Mouse (Mus musculus) forebrain, embryonic 12.5 days (tissue): ENCODE measurements around the gene Dysf. TPM values are rescaled to one million over a fixed set of nuclear protein-coding genes. Genes with fewer than 3 reads are reported as not detected.
A peak's percentile ranks its signal among the peaks of the same experiment; 100 is the strongest.
"Not testable (repeated sequence)": the region's sequence is repeated elsewhere in the genome, so short reads cannot be mapped to it uniquely, and the experiment has no call there.

Experiments used
- ATAC-seq: fragments of 200-750 bp; cut with Nextera tagmentation; 2 replicates; pipeline ENCODE4 v1.8.0; 2017; ENCODE audit warnings: moderate TSS enrichment; ENCODE audit not compliant: low FRiP score
- H3K27ac ChIP-seq: fragments of 300-500 bp; sonication (generic); 2 replicates; pipeline ENCODE4 v1.5.1; 2016; ENCODE audit warnings: mild to moderate bottlenecking
- H3K27me3 ChIP-seq: fragments of 300-500 bp; sonication (generic); 2 replicates; pipeline ENCODE4 v1.6.1; 2016; ENCODE audit warnings: mild to moderate bottlenecking
- H3K36me3 ChIP-seq: fragments of 300-500 bp; sonication (generic); replicated peaks from 2 replicates; pipeline ENCODE4 v1.6.1; 2016; ENCODE audit warnings: mild to moderate bottlenecking
- H3K4me1 ChIP-seq: fragments of 300-500 bp; sonication (generic); 2 replicates; pipeline ENCODE4 v1.6.1; 2016
- H3K4me2 ChIP-seq: fragments of 300-500 bp; sonication (generic); 2 replicates; pipeline ENCODE4 v1.6.1; 2016; ENCODE audit warnings: mild to moderate bottlenecking, moderate library complexity
- H3K4me3 ChIP-seq: fragments of 300-500 bp; sonication (generic); replicated peaks from 2 replicates; pipeline ENCODE4 v1.5.1; 2016; ENCODE audit warnings: mild to moderate bottlenecking
- H3K9ac ChIP-seq: fragments of 300-500 bp; sonication (generic); 2 replicates; pipeline ENCODE4 v1.6.1; 2016; ENCODE audit warnings: mild to moderate bottlenecking
- H3K9me3 ChIP-seq: fragments of 300-500 bp; sonication (generic); 2 replicates; pipeline ENCODE4 v1.6.1; 2016
- WGBS: fragments of 180-500 bp; shearing (Covaris S2); methylation state at CpG from one replicate; pipeline ENCODE4 v1.1.7; 2016; 5-methylcytosine and 5-hydroxymethylcytosine counted together
- polyA plus RNA-seq: library from polyadenylated mRNA; unstranded; fragments of >200 nt; fragmentation: Nextera tagmentation; extraction: Ambion mirVana; gene quantifications from 2 replicates; pipeline ENCODE4 v1.2.1, GENCODE M21; 2016

Dysf gene
- polyA plus RNA-seq, 1 experiment from 2014 or later = 3.7 TPM

DNA sequence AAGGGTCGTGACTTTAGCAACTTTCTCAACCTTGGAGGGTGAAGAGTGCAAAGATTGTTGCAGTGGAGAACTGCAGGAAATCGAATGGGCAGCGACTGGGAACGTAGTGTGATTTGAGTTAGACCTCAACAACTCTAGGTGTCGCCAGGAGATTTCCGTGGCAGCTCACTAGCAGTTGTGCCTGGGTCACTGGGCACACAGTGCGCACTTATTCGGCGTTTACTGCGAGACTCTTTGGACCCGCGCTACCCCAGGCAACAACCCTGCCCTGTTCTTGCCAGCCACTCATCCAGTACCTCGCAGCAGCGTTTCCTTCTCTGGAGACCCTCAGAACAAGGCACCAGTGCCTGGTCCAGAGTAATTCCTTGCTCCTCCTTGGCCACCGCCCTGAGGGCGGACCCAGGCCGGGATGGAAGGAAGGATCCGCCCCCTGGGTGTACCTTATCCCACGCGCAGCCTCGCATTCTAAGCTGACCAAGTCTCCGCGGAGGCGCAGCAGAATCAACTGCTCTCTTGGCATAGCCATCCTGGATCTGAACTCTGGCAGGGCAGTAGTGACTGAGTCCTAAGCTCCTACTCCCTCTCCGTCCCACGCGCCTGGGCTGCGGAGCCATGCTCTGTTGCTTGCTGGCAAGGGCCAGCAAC is 10.6 kb downstream of the Dysf start:
- Histone ChIP-seq H3K9ac (peak overlapping the region; percentile 48), H3K27ac (no peak overlapping the region), H3K4me3 (peak overlapping the region; percentile 35), H3K9me3 (no peaks in the 10 kb centered on the region), H3K36me3 (no peaks in the 10 kb centered on the region), H3K27me3 (peaks cover 29% of the 10 kb centered on the region), H3K4me1 (peaks cover 7% of the 10 kb centered on the region; the same call in 1 of the 2 replicates), H3K4me2 (peak overlapping the region; percentile 69)
- WGBS = 5% methylated on average over 28 of the region's 28 CpGs
- ATAC-seq = 0 out of 2 replicates have a peak, but pooled peaks have one; percentile 17

DNA sequence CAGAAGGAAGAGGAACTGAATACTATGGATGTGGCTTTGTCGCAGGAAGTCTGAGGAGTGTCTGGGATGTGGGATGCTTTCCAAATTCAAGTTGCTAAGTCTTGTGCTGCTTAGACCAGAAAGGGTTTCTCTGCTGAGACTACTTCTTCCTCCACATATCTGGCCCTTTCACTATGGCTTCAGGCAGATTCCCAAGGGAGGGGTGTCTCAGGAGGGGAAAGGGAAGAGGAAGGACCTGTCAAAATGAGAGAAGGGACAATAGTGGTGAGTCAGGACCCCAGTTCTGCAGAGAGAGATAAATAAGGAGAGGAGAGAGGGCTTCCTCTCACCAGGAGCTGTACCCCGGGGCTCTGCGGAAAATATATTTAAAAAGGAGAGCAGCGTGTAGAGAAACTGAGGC is 11.6 kb downstream of the Dysf start:
- Histone ChIP-seq H3K4me3 (no peak overlapping the region), H3K9ac (no peak overlapping the region)
- 87% methylated on average over 4 of the region's 4 CpGs for WGBS

DNA sequence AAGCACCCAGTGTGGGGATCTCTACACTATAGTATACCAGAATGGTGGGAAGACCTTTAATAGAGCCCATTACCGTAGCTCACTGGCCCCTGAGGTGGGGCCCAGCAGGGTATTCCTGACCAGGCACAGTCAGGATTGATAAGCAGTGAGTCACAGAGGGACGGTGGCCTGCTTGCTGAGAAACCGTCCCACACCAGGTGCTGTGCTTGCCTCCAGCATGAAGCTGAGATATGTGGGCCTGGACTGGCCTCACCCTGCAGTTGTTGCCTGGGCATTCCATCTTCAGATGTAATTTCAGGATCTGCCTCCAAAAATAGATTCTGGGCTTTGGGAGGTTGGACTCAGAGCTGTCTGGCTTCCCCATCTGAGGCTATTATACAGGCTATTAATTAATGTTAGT is 13.6 kb downstream of the Dysf start:
- Histone ChIP-seq H3K9me3 (no peaks in the 10 kb centered on the region), H3K27ac (no peak overlapping the region), H3K9ac (no peak overlapping the region), H3K36me3 (no peaks in the 10 kb centered on the region), H3K4me3 (no peak overlapping the region), H3K4me2 (no peak overlapping the region), H3K27me3 (peaks cover 29% of the 10 kb centered on the region), H3K4me1 (peaks cover 7% of the 10 kb centered on the region; the same call in 1 of the 2 replicates)
- no peak for ATAC-seq
- WGBS = 82% methylated on average over 3 of the region's 3 CpGs

More for the DNA sequence above, 11.6 kb downstream of the Dysf start:
- H3K4me1 ChIP-seq = peaks cover 7% of the 10 kb centered on the region; the same call in 1 of the 2 replicates
- no peak for ATAC-seq
- no peak overlapping the region for H3K4me2 ChIP-seq
- no peaks in the 10 kb centered on the region for H3K9me3 ChIP-seq
- peaks cover 29% of the 10 kb centered on the region for H3K27me3 ChIP-seq
- no peaks in the 10 kb centered on the region for H3K36me3 ChIP-seq
- no peak overlapping the region for H3K27ac ChIP-seq

DNA sequence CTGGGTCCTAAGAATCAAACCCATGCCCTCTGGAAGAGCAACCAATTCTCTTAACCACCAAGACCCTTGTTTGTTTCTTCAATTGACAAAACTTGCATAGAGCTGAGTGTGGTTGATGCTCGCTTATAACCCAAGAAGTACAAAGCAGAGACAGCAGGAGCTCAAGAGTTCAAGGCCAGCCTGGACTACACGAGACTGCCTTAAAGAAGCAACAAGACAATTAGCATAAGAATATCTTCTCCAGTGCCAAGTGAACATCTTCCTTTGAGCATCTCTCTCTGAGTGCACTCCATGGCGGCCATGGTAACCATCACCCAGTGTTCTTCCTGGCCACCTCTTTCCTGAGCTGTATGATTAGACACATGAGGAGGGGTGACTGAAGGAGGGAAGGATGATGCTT is 17.2 kb downstream of the Dysf start:
- no peak overlapping the region for H3K4me3 ChIP-seq
- H3K4me2 ChIP-seq = no peak overlapping the region
- no peaks in the 10 kb centered on the region for H3K4me1 ChIP-seq
- 79% methylated on average over 3 of the region's 3 CpGs for WGBS
- no peaks in the 10 kb centered on the region for H3K36me3 ChIP-seq
- H3K27ac ChIP-seq = no peak overlapping the region
- H3K9ac ChIP-seq = no peak overlapping the region
- no peak for ATAC-seq
- no peaks in the 10 kb centered on the region for H3K9me3 ChIP-seq
- peaks cover 5% of the 10 kb centered on the region; the same call in 1 of the 2 replicates for H3K27me3 ChIP-seq

DNA sequence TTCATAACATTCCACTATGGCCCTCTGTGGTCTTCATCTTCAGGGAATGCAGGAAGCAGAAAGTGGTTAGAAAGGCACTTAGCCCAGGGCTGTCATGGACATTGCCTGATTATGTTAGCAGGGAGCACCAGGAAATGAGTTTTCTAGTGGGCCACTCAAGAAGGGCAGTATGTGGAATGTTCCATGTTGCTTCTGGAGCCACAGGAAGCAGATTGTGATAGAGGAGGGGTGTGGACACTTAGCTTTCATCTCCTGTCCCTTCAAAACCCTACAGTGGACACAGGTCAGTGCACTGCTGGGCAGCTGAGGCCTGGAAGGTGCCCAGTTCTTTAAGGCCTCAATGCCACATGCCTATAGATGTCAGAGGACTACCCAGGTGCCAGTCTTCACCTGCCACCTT is 20.4 kb downstream of the Dysf start:
- Histone ChIP-seq H3K27ac (no peak overlapping the region), H3K4me1 (no peaks in the 10 kb centered on the region), H3K27me3 (no peaks in the 10 kb centered on the region), H3K9me3 (no peaks in the 10 kb centered on the region), H3K36me3 (no peaks in the 10 kb centered on the region), H3K4me3 (no peak overlapping the region), H3K9ac (no peak overlapping the region), H3K4me2 (no peak overlapping the region)
- no peak for ATAC-seq

DNA sequence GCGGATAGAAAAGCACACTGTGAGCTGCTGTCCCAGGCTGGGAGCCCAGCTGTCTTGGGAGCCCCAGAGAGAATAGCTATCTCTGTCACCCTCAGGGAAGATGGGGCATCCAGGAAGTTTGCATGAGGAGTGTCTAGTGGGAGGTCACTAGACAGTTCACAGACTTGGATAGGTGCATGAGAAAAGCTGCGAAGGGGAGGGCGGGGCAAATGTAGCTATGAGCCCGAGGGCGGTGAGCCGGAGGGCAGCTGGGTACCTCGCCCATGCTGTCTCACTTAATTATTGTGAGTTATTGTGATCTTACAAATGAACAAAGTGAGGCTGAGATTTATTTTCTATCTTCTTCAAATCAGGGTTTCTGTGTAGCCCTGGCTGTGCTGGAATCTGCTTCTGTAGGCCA is 21.4 kb downstream of the Dysf start:
- Histone ChIP-seq H3K4me2 (no peak overlapping the region), H3K27me3 (no peaks in the 10 kb centered on the region), H3K27ac (no peak overlapping the region), H3K36me3 (no peaks in the 10 kb centered on the region), H3K4me3 (no peak overlapping the region), H3K9ac (no peak overlapping the region), H3K9me3 (no peaks in the 10 kb centered on the region), H3K4me1 (no peaks in the 10 kb centered on the region)
- ATAC-seq = no peak
- 90% methylated on average over 7 of the region's 7 CpGs for WGBS

DNA sequence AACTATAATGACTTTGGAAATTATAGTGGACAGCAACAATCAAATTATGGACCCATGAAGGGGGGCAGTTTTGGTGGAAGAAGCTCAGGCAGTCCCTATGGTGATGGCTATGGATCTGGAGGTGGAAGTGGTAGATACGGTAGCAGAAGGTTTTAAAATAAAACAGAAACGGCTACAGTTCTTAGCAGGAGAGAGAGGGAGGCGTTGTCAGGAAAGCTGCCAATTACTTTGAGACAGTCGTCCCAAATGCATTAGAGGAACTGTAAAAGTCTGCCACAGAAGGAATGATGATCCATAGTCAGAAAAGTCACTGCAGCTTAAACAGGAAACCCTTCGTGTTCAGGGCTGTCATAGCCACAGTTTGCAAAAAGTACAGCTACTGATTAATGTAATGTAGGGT is 24.1 kb downstream of the Dysf start:
- H3K4me1 ChIP-seq, H3K9me3 ChIP-seq, H3K27ac ChIP-seq, H3K27me3 ChIP-seq, H3K9ac ChIP-seq, ATAC-seq, H3K36me3 ChIP-seq, H3K4me2 ChIP-seq, H3K4me3 ChIP-seq: not testable (repeated sequence)
- 88% methylated on average over 5 of the region's 5 CpGs for WGBS

DNA sequence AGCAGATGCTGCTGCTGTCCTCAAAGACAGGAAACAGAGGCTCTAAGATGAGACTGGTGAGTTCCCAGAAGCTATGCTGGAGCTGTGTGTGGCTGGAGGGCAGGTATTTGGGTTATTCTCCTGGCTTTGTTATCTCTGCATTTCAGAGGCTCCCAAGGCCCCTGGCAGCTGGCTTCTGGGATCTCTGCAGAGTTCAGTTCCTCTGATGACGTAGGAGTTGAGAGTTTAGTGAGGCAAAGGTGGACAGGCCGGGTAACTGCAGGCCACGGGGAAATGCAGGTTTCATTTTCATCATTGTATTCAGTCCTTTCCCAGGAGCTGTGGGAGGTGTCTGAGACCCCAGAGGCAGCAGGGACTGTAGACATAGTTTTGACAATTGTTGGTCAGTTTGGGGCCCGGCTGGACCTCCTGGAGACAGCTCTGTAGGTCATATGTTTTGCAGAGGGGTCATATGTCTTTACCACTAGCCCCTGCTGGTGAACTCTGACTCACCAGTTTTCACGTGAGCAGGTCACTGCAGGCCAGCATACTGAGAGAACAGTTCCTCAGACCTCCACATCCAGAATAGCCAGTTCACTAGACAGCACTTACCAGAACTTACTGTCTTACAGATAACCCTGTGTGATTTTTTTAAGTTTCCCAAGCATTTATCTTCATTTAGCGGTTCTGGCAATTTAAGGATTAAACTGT is 35.0 kb downstream of the Dysf start:
- H3K4me2 ChIP-seq = no peak overlapping the region
- H3K27me3 ChIP-seq = no peaks in the 10 kb centered on the region
- H3K27ac ChIP-seq = no peak overlapping the region
- no peaks in the 10 kb centered on the region for H3K36me3 ChIP-seq
- no peaks in the 10 kb centered on the region for H3K4me1 ChIP-seq
- 73% methylated on average over 6 of the region's 6 CpGs for WGBS
- no peak overlapping the region for H3K9ac ChIP-seq
- ATAC-seq = no peak
- H3K4me3 ChIP-seq = no peak overlapping the region
- H3K9me3 ChIP-seq = no peaks in the 10 kb centered on the region

DNA sequence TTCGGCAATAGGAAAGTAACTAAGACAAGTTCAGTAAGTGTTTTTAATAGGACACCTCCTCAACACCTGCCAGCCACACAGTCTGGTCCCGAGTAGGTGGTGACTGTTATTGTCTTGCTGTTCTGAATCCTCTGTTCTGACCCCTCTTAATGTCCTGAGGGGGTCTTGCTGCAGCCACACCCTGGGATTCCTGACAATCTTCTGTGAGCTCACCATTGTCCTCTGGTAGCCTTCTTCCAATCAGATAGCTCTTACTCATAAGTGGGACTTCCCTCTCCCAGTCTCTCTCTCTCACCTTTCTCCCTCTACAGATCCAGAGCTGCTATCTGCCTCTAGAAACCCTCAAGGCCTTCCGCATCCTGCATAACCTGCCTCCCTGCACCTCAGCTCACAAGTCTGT is 36.3 kb downstream of the Dysf start:
- Histone ChIP-seq H3K9ac (no peak overlapping the region), H3K27me3 (no peaks in the 10 kb centered on the region), H3K36me3 (no peaks in the 10 kb centered on the region), H3K9me3 (no peaks in the 10 kb centered on the region), H3K4me1 (no peaks in the 10 kb centered on the region), H3K4me2 (no peak overlapping the region), H3K27ac (no peak overlapping the region), H3K4me3 (no peak overlapping the region)
- 83% methylated on average over 3 of the region's 3 CpGs for WGBS
- no peak for ATAC-seq

DNA sequence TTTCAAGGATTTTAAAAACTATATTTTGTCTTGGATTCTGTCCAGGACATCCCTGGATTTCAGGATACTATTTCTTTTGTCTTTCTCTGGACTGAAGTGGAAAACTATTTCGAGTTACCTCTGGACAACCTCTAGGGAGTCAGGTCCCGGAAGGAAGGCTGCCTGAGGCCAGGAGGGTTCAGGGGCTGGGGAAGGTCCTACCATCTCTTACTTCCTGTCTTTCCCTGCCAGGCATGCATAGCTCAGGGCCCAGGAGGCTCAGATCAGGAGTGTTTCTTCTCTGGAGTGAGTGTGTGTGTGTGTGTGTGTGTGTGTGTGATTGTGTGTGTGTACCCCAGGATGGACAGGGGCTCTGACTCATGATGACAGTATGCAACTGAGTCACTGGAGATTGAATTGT is 40.5 kb downstream of the Dysf start:
- ATAC-seq = no peak
- no peak overlapping the region for H3K4me2 ChIP-seq
- no peaks in the 10 kb centered on the region for H3K27me3 ChIP-seq
- WGBS = 68% methylated on average over 2 of the region's 2 CpGs
- H3K36me3 ChIP-seq = no peaks in the 10 kb centered on the region
- H3K9ac ChIP-seq = no peak overlapping the region
- no peak overlapping the region for H3K27ac ChIP-seq
- no peak overlapping the region for H3K4me3 ChIP-seq
- peaks cover 2% of the 10 kb centered on the region; the same call in 1 of the 2 replicates for H3K4me1 ChIP-seq
- H3K9me3 ChIP-seq = no peaks in the 10 kb centered on the region

DNA sequence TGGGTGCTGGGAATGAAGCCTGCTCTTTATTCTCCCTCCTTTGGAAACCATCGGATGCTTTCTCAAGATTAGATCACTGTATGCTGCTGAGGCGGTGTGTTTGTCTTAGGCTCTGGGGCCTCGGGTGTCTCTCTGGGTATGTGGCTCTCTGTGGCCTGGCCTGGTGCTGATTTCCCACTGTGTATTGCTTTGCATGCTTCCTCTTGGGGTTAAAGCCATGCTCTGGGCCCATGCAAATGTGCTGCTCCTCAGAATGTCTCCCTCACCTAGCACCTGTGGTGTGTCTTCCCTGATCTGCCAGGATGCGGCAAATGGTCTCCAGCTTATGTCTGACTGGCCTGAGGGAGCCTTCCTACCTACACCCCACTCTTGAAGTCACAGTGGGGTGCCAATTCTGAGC is 41.8 kb downstream of the Dysf start:
- Histone ChIP-seq H3K27me3 (no peaks in the 10 kb centered on the region), H3K9me3 (no peaks in the 10 kb centered on the region), H3K9ac (no peak overlapping the region), H3K4me2 (no peak overlapping the region), H3K36me3 (no peaks in the 10 kb centered on the region), H3K4me3 (no peak overlapping the region), H3K27ac (no peak overlapping the region), H3K4me1 (peaks cover 2% of the 10 kb centered on the region; the same call in 1 of the 2 replicates)
- 86% methylated on average over 4 of the region's 4 CpGs for WGBS
- ATAC-seq = no peak

DNA sequence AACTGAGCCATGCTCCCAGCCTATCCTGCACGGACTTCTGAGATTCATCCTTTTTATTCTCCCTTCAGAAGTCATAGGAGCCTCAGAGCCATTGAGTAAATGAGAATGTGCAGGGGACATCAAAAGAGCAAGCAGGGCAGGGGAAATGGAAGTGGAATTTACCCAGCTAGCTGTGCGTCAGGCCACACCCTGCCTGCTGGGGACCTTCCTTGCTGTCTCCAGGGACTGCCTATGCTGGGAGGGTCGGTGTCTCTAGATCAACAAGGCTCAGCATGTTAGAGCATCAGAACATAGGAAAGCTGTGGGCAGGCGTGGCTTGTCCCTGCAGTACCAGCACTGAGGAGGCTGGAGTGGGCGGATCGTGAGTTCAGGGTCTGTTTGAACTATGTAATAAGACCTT is 42.6 kb downstream of the Dysf start:
- Histone ChIP-seq H3K27me3 (no peaks in the 10 kb centered on the region), H3K9ac (no peak overlapping the region), H3K4me3 (no peak overlapping the region), H3K4me1 (peaks cover 2% of the 10 kb centered on the region; the same call in 1 of the 2 replicates), H3K27ac (no peak overlapping the region), H3K36me3 (no peaks in the 10 kb centered on the region), H3K4me2 (no peak overlapping the region), H3K9me3 (no peaks in the 10 kb centered on the region)
- ATAC-seq = no peak
- WGBS = 68% methylated on average over 6 of the region's 6 CpGs
